Mouse (Mus musculus) left cerebral cortex, adult 18-20 months (tissue): ENCODE data around the gene Olfr1555-ps1. TPM values are rescaled to one million over a fixed set of nuclear protein-coding genes. Genes with fewer than 3 reads are reported as not detected.
"Not testable (repeated sequence)": the region's sequence is repeated elsewhere in the genome, so short reads cannot be mapped to it uniquely, and the experiment has no call there.

Source experiments
- DNase-seq, 2 experiments: peaks; one replicate each; pipeline ENCODE4 v3.0.0; 2021 to 2022; ENCODE audit warnings: low spot score in 2 of 2, mixed read lengths in 1 of 2
- long read RNA-seq, 2 experiments: library from polyadenylated mRNA; stranded (forward); transcript quantifications; one replicate each; pipeline ENCODE4 v2.0.0; 2021
- total RNA-seq, 2 experiments: library from RNA; stranded (reverse); gene quantifications; 2 replicates each; pipeline ENCODE4 v1.2.3; 2021

Gene Olfr1555-ps1
- not detected for total RNA-seq
- long read RNA-seq, experiment 1 = 0 reads
- long read RNA-seq, experiment 2 = 0 reads

DNA sequence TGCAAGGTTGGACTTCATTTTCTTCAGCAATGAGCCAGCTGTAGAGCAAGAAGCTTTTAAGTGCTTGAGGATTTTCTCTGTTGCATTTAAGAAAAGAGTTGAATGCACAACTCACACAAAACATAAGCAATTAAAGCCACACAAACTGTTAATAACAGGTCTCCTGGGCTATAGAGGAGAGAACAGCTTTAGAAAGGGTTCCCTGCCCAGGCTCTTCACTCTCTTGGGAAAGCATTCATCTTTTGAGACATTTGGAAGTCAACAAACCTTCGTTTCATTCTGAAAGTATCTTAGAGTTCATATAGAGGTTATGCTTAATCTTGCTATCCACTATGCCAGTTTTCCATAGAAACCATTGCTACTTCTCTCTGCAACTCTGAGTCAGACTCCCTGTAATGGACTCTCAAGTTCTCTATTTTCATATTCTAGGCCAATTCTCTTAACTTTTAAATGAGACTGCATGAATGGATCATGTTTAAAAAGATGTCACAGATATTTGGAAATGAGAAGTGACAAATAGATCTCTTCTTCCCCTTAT, at the start of gene Olfr1555-ps1:
Gene Olfr1555-ps1, minus strand, starts transcription at position 51 of the 538 bp plus-strand sequence.
- not testable (repeated sequence) for DNase-seq

DNA sequence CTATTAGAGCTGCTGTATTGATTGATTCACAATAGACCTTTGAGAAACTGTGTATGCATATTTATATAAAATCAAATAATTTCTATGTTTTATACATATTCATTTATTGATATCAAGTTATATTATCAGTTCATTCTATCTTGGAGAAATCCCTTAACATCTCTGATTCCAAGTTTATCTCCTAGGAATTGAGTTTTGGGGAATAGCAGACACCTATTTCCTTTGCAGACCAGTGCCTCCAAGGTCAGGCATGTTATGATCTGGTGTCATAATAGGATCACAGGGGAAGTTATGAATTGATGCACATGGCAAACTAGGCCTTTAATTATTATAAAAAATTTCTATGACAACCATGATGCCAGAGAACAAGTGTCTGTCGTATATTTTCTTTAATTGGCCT, 30.4 kb upstream of the Olfr1555-ps1 start, which contains the start of gene Olfr1431:
Gene Olfr1431, plus strand, starts transcription at position 301 of the 400 bp plus-strand sequence.
- no peak for DNase-seq

DNA sequence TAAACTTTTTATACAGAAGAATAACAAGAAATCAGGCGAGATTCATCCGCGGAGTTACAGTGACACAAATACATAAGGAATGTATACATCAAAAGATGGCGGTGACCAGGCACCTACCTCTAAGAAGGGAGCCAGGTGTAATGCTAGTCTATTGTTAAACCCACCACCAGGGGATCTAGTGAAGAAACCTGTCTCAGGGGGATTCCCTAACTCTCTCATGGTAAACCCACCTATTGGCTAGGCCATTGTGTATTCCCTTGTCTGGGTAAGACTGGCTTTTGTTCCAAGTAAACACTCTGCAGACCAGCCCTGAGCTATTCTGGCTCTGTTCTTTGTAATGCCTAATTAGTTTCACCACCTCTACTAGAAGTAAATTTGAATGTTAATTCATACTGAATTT, 29.2 kb upstream of the Olfr1555-ps1 start:
- not testable (repeated sequence) for DNase-seq

DNA sequence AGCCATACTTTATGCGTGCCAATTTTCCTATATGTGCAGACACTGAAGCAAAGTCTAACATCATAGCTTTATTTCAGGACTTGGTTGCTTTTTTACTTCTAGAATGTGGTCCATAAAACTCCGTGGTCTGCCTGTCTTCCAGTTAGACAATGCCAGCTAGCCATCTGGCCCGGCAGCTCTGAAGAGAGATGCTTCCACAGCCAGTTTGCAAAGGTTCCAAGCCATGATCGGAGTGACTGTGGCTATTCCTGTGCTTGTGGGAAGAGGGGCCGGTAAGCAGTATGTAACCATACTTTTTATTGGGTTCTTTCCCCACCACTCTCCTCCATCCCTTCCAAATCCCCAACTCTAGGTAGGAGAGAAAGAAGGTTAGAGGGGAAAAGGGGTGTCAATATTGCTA, 5.5 kb upstream of the Olfr1555-ps1 start:
- peak in 1 of 2 experiments; percentile 7 for DNase-seq

DNA sequence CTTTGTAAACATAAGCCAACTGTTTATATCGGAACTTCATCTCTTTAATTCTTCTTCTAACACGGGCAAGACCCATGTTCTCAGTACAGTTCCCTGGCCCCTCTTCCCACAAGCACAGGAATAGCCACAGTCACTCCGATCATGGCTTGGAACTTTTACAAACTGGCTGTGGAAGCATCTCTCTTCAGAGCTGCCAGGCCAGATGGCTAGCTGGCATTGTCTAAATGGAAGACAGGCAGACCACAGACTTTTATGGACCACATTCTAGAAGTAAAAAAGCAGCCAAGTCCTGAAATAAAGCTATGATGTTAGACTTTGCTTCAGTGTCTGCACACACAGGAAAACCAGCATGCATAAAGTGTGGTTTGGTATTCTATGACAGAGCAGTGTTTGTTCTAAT, 24.5 kb downstream of the Olfr1555-ps1 start:
- peak; percentile 25 to 59 for DNase-seq

DNA sequence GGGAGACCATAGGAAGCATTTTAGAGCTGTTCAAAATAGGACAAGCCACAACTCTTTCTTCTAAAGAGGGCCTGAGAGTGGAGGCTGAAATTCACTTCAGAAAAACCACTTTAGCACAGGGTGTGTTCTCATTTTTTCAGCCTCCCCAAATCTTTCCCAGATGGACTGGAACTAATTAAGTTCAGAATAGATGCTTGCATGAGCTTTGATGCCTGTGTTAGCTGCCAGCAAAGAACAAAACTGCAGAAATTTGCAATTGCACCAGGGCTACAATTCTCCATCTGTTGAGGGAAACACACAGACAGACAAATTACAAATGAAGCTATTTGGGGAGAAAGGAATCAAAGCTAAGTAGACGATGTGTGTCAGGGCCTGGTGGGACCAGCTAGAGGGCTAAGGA, 26.6 kb downstream of the Olfr1555-ps1 start:
- peak; percentile 28 to 47 for DNase-seq

GRCm38 (mm10) chr19:12134289-12134688, 35.6 kb downstream of the Olfr1555-ps1 start:
- DNase-seq = peak in 1 of 2 experiments; percentile 48

DNA sequence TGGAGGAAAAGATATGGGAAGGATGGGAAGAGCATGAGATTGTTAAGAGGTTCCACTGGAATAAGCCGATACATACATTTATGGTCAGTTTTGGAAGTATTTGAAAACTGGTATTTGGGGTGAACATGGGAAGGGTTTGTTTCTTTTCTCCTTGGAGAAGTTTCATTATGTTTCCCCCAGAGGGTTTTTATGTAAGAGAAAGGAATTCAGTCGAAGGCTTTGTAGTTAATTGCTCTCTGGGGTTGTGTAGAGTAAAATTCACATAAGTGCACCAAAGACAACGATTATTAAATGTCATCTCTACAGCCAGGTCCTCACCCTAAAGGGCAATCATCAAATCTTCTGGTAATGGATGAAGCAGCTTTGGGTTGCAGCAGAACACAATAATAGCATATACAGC, 46.8 kb downstream of the Olfr1555-ps1 start, which contains the start of gene Olfr76:
Gene Olfr76, minus strand, starts transcription at position 101 of the 400 bp plus-strand sequence.
- DNase-seq = no peak

DNA sequence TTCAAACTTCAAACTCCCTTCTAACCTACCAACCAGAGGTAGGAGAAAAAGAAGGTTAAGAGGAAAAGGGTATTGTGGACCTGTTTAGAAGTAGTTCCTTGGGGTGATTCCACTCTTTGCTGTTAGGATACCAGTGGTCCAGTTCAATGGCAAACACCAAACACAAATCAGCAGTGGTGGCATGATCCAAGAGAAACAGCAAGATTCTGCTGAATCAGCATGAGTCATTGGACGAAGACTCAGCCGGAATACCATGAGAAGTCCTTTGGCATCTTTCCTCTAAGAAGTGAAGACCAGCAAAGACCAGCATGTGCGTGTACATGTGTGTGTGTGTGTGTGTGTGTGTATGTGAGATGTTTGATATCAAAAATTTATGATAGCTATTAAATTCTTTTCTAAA, 53.4 kb downstream of the Olfr1555-ps1 start:
- no peak for DNase-seq

DNA sequence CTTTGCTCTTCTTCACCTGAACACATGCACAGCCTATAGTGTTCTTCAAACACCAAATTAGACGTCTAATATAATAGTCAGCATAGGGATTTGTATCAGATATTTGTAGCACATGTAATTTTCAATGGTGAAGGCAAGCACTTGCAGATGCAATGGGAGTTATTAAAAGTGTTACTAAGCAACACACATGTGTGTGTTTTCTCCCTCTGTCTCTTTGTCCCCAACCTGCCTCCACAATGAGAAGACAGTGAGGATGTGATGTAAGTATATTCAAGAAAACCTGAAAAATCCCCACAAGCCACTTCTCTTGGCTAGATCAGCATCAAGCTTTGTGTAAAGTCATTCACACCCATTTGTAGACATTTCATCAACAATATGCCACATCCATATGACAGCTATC, 54.1 kb downstream of the Olfr1555-ps1 start, which contains the start of gene Olfr1428:
Gene Olfr1428, minus strand, starts transcription at position 101 of the 400 bp plus-strand sequence.
- no peak for DNase-seq

Other genes starting within 250 kb of the Olfr1555-ps1 start
- 10 to 100 TPM; 55.9 to 58.2 TPM for gene Osbp, start 204.2 kb downstream of the Olfr1555-ps1 start, total RNA-seq
- gene Olfr1423, start 128.8 kb downstream of the Olfr1555-ps1 start, total RNA-seq = not detected
- gene Olfr1424, start 107.4 kb downstream of the Olfr1555-ps1 start, total RNA-seq = not detected
- not detected for gene Olfr1425, start 92.4 kb downstream of the Olfr1555-ps1 start, total RNA-seq
- gene Olfr1426, start 78.1 kb downstream of the Olfr1555-ps1 start, total RNA-seq = not detected
- gene Olfr1427, start 66.8 kb downstream of the Olfr1555-ps1 start, total RNA-seq = not detected
- not detected for gene Olfr1428, start 54.2 kb downstream of the Olfr1555-ps1 start, total RNA-seq
- gene Olfr76, start 46.9 kb downstream of the Olfr1555-ps1 start, total RNA-seq = not detected
- not detected for gene Olfr1431, start 30.5 kb upstream of the Olfr1555-ps1 start, total RNA-seq
- gene Olfr1432, start 62.5 kb upstream of the Olfr1555-ps1 start, total RNA-seq = not detected
- not detected for gene Olfr262, start 71.5 kb upstream of the Olfr1555-ps1 start, total RNA-seq
- not detected for gene Olfr235, start 90.9 kb upstream of the Olfr1555-ps1 start, total RNA-seq
- not detected for gene Olfr1434, start 109.7 kb upstream of the Olfr1555-ps1 start, total RNA-seq
- not detected for gene Olfr1436, start 129.0 kb upstream of the Olfr1555-ps1 start, total RNA-seq
- not detected for gene Olfr1437, start 155.0 kb upstream of the Olfr1555-ps1 start, total RNA-seq
- gene Olfr1438-ps1, start 165.8 kb upstream of the Olfr1555-ps1 start, total RNA-seq = not detected
- not detected for gene Olfr1440, start 217.2 kb upstream of the Olfr1555-ps1 start, total RNA-seq
- gene Olfr1441, start 247.3 kb upstream of the Olfr1555-ps1 start, total RNA-seq = not detected